Mouse (Mus musculus): ENCODE results near the gene Pum1. TPM values are rescaled to one million over a fixed set of nuclear protein-coding genes. Genes with fewer than 3 reads are reported as not detected.
A peak's percentile ranks its signal among the peaks of the same experiment; 100 is the strongest.

Pum1 gene
- polyA plus RNA-seq, 1 experiment from 2014 or later = 117 TPM

DNA sequence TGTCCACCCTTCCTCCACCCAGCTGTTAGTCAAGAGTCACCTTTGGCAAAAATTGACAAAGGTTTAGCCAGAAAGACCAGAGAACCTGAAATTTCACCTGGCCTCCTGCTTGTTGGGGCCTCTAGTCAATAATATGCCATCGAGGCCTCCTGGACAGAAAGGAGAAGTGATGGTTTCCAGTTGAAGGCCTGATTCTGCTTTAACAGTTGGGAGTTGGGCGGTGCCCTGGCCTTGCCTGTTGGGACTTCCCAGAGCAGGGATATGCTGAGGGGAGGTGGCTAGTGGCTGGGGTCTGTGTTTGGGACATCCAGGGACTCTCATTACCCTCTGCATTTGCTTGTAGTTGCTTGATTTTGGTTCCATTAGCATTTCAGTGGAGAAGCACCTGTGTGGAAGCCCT lies 119.4 kb downstream of the Pum1 start:
- no peaks in the 10 kb centered on the region; the same call in 1 of the 2 replicates for H3K4me1 ChIP-seq (ENCODE audit: control insufficient read depth, insufficient read depth, low read length)
- H3K9ac ChIP-seq (ENCODE audit: low read depth, low read length) = no peak overlapping the region
- no peak for ATAC-seq (ENCODE audit: low FRiP score, low TSS enrichment)
- H3K9me3 ChIP-seq (ENCODE audit: control insufficient read depth, low read length) = no peaks in the 10 kb centered on the region
- H3K4me3 ChIP-seq (ENCODE audit: low read length) = no peak overlapping the region
- no peak overlapping the region for H3K4me2 ChIP-seq (replicated peaks; ENCODE audit: low read depth, low read length)
- H3K27me3 ChIP-seq (ENCODE audit: control insufficient read depth, insufficient read depth, low read length) = no peaks in the 10 kb centered on the region
- 87% methylated on average over 2 of the region's 2 CpGs for WGBS
- H3K27ac ChIP-seq (ENCODE audit: low read depth, low read length) = no peak overlapping the region
- peaks cover 42% of the 10 kb centered on the region for H3K36me3 ChIP-seq (ENCODE audit: control insufficient read depth, insufficient read depth, low read length)

DNA sequence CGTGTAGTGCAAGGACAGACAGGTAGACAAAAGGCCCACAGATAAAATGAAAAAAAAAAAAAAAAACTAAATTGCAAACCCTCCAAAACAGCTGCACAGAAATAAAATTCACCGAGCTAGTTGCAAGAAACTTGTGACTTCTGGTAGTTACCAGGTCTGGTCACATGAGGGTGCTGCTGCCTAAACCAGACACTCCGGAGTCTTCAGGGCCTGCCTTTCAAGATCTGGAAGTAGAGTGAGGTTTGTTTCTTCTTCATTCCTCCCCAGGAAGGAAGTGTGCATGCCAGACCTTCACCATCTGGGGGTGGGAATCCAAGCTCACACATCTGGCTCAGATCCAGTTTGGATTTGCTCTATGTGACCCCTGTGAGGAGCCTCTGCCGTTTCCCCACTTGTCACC lies 121.6 kb downstream of the Pum1 start:
- Histone ChIP-seq H3K9me3 (ENCODE audit: control insufficient read depth, low read length) (no peaks in the 10 kb centered on the region), H3K36me3 (ENCODE audit: control insufficient read depth, insufficient read depth, low read length) (peaks cover 19% of the 10 kb centered on the region), H3K4me2 (replicated peaks; ENCODE audit: low read depth, low read length) (no peak overlapping the region), H3K4me3 (ENCODE audit: low read length) (no peak overlapping the region), H3K9ac (ENCODE audit: low read depth, low read length) (no peak overlapping the region), H3K27ac (ENCODE audit: low read depth, low read length) (no peak overlapping the region), H3K27me3 (ENCODE audit: control insufficient read depth, insufficient read depth, low read length) (no peaks in the 10 kb centered on the region), H3K4me1 (ENCODE audit: control insufficient read depth, insufficient read depth, low read length) (no peaks in the 10 kb centered on the region)
- WGBS = 23% methylated on average over 4 of the region's 4 CpGs
- ATAC-seq (ENCODE audit: low FRiP score, low TSS enrichment) = no peak

DNA sequence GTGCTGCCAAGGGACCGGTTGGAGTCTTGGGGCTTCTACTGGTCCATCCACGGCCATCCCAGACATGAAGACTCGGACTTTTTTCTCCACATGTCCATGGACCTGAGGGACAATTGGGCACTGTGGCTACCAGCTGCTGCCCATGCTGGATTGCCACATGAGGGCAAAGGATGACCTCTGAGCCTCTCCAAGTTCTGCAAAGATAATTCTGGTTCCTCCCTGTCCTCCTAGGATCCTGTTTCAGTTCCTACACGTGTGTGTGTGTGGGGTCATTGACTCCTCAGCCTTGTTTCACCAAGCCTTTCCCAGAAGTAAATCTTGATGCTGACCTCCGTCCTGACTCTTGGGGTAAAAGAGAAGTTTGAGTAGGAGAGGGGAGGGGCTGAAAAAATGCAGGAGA lies 124.4 kb downstream of the Pum1 start:
- no peak overlapping the region for H3K9ac ChIP-seq (ENCODE audit: low read depth, low read length)
- no peak overlapping the region for H3K27ac ChIP-seq (ENCODE audit: low read depth, low read length)
- no peak overlapping the region for H3K4me3 ChIP-seq (ENCODE audit: low read length)
- no peaks in the 10 kb centered on the region for H3K36me3 ChIP-seq (ENCODE audit: control insufficient read depth, insufficient read depth, low read length)
- no peak overlapping the region for H3K4me2 ChIP-seq (replicated peaks; ENCODE audit: low read depth, low read length)
- ATAC-seq (ENCODE audit: low FRiP score, low TSS enrichment) = no peak
- WGBS = 51% methylated on average over 5 of the region's 5 CpGs
- H3K4me1 ChIP-seq (ENCODE audit: control insufficient read depth, insufficient read depth, low read length) = no peaks in the 10 kb centered on the region
- H3K9me3 ChIP-seq (ENCODE audit: control insufficient read depth, low read length) = no peaks in the 10 kb centered on the region
- H3K27me3 ChIP-seq (ENCODE audit: control insufficient read depth, insufficient read depth, low read length) = no peaks in the 10 kb centered on the region

DNA sequence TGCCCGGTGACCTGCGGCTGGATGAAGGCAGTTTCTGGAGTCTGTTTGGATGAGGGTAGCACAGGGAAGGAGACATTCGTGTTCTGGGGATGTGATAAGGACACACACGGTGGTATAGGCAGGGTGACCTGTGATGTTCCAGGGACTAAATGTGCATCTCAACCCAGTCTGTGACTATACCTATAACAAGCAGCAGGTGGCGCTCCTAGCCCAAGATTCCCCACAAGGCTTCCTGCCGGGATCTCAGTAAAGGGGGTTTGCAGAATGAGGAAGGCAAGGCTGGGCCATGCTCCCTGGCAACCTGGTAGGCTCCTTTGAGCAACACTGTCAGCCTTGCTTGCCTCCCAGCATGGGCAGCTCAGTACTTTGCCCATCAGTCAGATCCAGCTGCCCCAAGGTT lies 127.1 kb downstream of the Pum1 start:
- H3K4me1 ChIP-seq (ENCODE audit: control insufficient read depth, insufficient read depth, low read length) = peaks cover 12% of the 10 kb centered on the region; the same call in 1 of the 2 replicates
- H3K27me3 ChIP-seq (ENCODE audit: control insufficient read depth, insufficient read depth, low read length) = no peaks in the 10 kb centered on the region
- no peak overlapping the region for H3K4me2 ChIP-seq (replicated peaks; ENCODE audit: low read depth, low read length)
- ATAC-seq (ENCODE audit: low FRiP score, low TSS enrichment) = 0 out of 2 replicates have a peak, but pooled peaks have one; percentile 36
- no peaks in the 10 kb centered on the region for H3K9me3 ChIP-seq (ENCODE audit: control insufficient read depth, low read length)
- H3K27ac ChIP-seq (ENCODE audit: low read depth, low read length) = no peak overlapping the region
- WGBS = 10% methylated on average over 6 of the region's 6 CpGs
- no peaks in the 10 kb centered on the region for H3K36me3 ChIP-seq (ENCODE audit: control insufficient read depth, insufficient read depth, low read length)
- H3K9ac ChIP-seq (ENCODE audit: low read depth, low read length) = no peak overlapping the region
- no peak overlapping the region for H3K4me3 ChIP-seq (ENCODE audit: low read length)

DNA sequence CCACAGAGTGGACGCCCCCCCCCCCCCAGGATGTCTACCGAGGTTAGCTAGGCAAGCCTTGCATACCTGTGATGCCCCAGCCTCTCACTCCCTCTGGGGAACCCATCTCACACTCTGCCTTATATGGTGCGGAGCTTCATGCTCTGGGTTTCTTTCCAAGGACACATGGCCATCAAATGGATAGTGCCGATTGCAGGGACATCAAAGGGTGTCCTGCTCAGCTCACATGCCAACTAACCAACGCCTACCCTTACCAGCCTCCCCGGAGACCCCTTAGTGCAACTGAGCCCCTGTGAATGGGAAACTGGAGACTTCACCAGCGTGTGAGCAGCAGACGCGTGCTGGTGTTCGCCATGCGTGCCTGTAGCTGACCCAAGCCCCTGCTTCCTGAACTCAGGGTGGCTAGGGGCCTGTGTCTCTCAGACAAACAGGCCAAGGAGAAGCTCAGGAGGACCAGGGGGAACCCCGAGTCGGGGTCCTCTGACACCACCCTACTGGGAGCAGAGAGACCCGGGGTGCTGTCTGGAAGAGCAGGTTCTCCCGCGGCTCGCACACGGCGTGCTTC lies 128.8 kb downstream of the Pum1 start:
- Histone ChIP-seq H3K4me3 (ENCODE audit: low read length) (peak overlapping the region; percentile 57), H3K27ac (ENCODE audit: low read depth, low read length) (no peak overlapping the region), H3K4me1 (ENCODE audit: control insufficient read depth, insufficient read depth, low read length) (peaks cover 12% of the 10 kb centered on the region; the same call in 1 of the 2 replicates), H3K9ac (ENCODE audit: low read depth, low read length) (peak overlapping the region; percentile 92), H3K36me3 (ENCODE audit: control insufficient read depth, insufficient read depth, low read length) (no peaks in the 10 kb centered on the region), H3K9me3 (ENCODE audit: control insufficient read depth, low read length) (no peaks in the 10 kb centered on the region), H3K27me3 (ENCODE audit: control insufficient read depth, insufficient read depth, low read length) (no peaks in the 10 kb centered on the region), H3K4me2 (replicated peaks; ENCODE audit: low read depth, low read length) (peak overlapping the region; percentile 97)
- peak; percentile 30 for ATAC-seq (ENCODE audit: low FRiP score, low TSS enrichment)
- WGBS = 6% methylated on average over 19 of the region's 19 CpGs

DNA sequence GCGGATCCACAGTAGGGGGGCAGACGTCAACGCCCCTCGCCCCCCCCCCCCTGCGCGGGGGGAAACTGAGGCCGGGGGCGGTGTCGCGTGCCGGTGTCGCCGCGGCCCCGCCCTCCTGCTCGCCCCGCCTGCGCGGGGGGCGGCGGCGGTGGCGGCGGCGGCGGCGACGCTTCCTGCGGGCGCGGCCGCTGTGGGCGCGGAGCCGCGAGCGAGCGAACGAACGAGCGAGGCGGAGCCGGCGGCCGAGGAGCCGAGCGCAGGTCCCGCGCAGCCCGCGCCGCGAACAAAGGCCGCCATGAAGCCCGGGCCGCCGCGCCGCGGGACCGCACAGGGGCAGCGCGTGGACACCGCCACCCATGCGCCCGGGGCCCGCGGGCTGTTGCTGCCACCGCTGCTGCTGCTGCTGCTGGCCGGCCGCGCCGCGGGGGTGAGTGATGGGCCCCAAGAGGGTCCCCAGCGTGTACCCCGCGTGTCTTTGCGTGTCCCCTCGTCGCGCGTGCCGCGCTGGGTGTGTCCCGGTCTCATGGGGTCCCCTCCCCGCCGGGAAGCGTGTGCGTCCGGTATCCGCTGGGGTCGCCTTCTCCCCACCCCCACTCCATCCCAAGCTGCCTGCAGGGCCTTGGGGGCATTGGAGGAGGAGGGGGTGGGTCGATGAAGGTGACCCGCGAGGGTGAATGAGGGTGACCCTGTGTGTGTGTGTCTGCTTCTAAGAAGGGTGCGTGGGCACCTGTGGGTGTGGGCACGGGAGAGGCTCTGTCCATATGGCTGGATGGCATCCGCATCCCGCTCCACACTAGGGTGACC lies 129.5 kb downstream of the Pum1 start, which contains the start of gene Sdc3:
Gene Sdc3, plus strand, starts transcription at position 162 of the 804 bp plus-strand sequence.
- H3K27me3 ChIP-seq (ENCODE audit: control insufficient read depth, insufficient read depth, low read length) = no peaks in the 10 kb centered on the region
- H3K9me3 ChIP-seq (ENCODE audit: control insufficient read depth, low read length) = no peaks in the 10 kb centered on the region
- peak; percentile 11; the same call in 1 of the 2 replicates for ATAC-seq (ENCODE audit: low FRiP score, low TSS enrichment)
- no peak within 1 kb of the TSS for H3K27ac ChIP-seq (ENCODE audit: low read depth, low read length)
- peak within 1 kb of the TSS; percentile 57 for H3K4me3 ChIP-seq (ENCODE audit: low read length)
- WGBS = 2% methylated on average over 75 of the region's 99 CpGs
- no peaks in the 10 kb centered on the region for H3K36me3 ChIP-seq (ENCODE audit: control insufficient read depth, insufficient read depth, low read length)
- H3K4me1 ChIP-seq (ENCODE audit: control insufficient read depth, insufficient read depth, low read length) = peaks cover 17% of the 10 kb centered on the region
- peak within 1 kb of the TSS; percentile 97 for H3K4me2 ChIP-seq (replicated peaks; ENCODE audit: low read depth, low read length)
- H3K9ac ChIP-seq (ENCODE audit: low read depth, low read length) = peak within 1 kb of the TSS; percentile 92

DNA sequence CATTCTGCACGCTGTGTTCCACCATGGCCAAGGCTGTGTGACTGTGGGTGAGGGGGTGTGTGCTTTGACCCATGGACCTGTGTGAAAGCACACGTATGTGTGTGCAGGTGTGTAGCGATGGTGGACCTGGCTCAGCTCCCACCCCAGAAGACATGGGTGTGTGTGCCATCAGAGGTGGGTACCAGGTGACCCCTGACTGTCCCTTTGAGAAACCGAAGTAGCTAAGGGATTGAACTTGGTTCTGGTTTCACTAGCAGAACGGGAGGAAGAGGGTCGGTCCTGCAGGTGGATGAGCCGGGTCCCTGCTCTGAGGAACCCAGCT lies 130.0 kb downstream of the Pum1 start:
- Histone ChIP-seq H3K4me3 (ENCODE audit: low read length) (peak overlapping the region; percentile 57), H3K9me3 (ENCODE audit: control insufficient read depth, low read length) (no peaks in the 10 kb centered on the region), H3K27me3 (ENCODE audit: control insufficient read depth, insufficient read depth, low read length) (no peaks in the 10 kb centered on the region), H3K27ac (ENCODE audit: low read depth, low read length) (no peak overlapping the region), H3K4me1 (ENCODE audit: control insufficient read depth, insufficient read depth, low read length) (peaks cover 22% of the 10 kb centered on the region), H3K36me3 (ENCODE audit: control insufficient read depth, insufficient read depth, low read length) (no peaks in the 10 kb centered on the region), H3K9ac (ENCODE audit: low read depth, low read length) (peak overlapping the region; percentile 92), H3K4me2 (replicated peaks; ENCODE audit: low read depth, low read length) (peak overlapping the region; percentile 97)
- WGBS = 31% methylated on average over 7 of the region's 7 CpGs
- peak; percentile 44 for ATAC-seq (ENCODE audit: low FRiP score, low TSS enrichment)

DNA sequence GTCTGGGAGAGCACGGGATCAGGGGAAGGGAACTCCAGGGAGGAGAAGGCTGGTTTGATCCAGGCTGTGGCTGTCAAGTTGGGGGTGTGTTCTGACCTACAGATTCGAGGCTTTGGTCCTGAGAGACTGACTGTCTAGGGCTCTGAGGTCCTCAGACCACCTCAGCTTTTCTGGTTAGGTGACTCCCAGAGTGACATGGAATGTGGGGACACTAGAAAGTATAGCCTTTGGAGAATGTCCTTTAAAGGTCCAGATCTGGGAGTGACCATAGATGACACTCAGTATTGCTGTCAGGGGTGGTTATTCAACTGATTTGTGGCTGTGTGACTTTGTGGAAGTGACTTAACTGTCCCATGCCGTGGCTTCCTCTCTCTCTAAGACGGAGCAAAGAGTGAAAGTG lies 131.7 kb downstream of the Pum1 start:
- H3K4me3 ChIP-seq (ENCODE audit: low read length) = no peak overlapping the region
- WGBS = 35% methylated on average over 4 of the region's 4 CpGs
- H3K27me3 ChIP-seq (ENCODE audit: control insufficient read depth, insufficient read depth, low read length) = no peaks in the 10 kb centered on the region
- no peak overlapping the region for H3K9ac ChIP-seq (ENCODE audit: low read depth, low read length)
- H3K27ac ChIP-seq (ENCODE audit: low read depth, low read length) = no peak overlapping the region
- ATAC-seq (ENCODE audit: low FRiP score, low TSS enrichment) = no peak
- peaks cover 39% of the 10 kb centered on the region for H3K4me1 ChIP-seq (ENCODE audit: control insufficient read depth, insufficient read depth, low read length)
- H3K36me3 ChIP-seq (ENCODE audit: control insufficient read depth, insufficient read depth, low read length) = no peaks in the 10 kb centered on the region
- no peaks in the 10 kb centered on the region for H3K9me3 ChIP-seq (ENCODE audit: control insufficient read depth, low read length)
- H3K4me2 ChIP-seq (replicated peaks; ENCODE audit: low read depth, low read length) = no peak overlapping the region

DNA sequence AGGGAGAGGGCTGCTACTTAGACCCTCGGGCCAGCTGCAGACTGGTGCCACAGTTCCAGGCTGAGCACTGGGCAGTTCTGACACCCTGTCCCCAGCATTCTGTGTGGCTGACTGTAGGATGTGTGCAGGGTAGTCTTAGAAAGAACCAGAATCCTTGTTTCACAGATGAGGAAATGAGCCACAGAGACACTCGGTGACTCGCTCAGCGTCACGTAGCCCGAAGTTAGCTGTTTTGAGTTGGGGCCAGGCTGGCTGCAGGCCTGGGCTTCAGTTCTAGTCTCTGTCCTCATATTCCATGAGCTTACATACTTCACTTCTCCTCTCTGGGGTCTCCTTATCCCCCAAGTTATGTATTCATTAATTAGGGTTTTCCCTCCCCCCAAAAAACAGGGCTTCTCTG lies 132.8 kb downstream of the Pum1 start:
- WGBS = 89% methylated on average over 6 of the region's 6 CpGs
- H3K4me2 ChIP-seq (replicated peaks; ENCODE audit: low read depth, low read length) = no peak overlapping the region
- no peaks in the 10 kb centered on the region for H3K27me3 ChIP-seq (ENCODE audit: control insufficient read depth, insufficient read depth, low read length)
- H3K27ac ChIP-seq (ENCODE audit: low read depth, low read length) = no peak overlapping the region
- H3K9ac ChIP-seq (ENCODE audit: low read depth, low read length) = no peak overlapping the region
- ATAC-seq (ENCODE audit: low FRiP score, low TSS enrichment) = no peak
- no peaks in the 10 kb centered on the region for H3K36me3 ChIP-seq (ENCODE audit: control insufficient read depth, insufficient read depth, low read length)
- H3K9me3 ChIP-seq (ENCODE audit: control insufficient read depth, low read length) = no peaks in the 10 kb centered on the region
- no peak overlapping the region for H3K4me3 ChIP-seq (ENCODE audit: low read length)
- H3K4me1 ChIP-seq (ENCODE audit: control insufficient read depth, insufficient read depth, low read length) = peaks cover 43% of the 10 kb centered on the region

All from kidney, embryonic 14.5 days (tissue).